Mouse (Mus musculus) naive thymus-derived CD4-positive, alpha-beta T cell, adult 5 months (primary cell): ENCODE data around the gene 4930579F01Rik. TPM values are rescaled to one million over a fixed set of nuclear protein-coding genes. Genes with fewer than 3 reads are reported as not detected.

ENCODE experiments used
- polyA plus RNA-seq: library from polyadenylated mRNA; unstranded; fragments of 100-300 nt; shearing (Covaris generic); gene quantifications from one replicate; pipeline ENCODE4 v1.2.1, GENCODE M21; 2017

The 4930579F01Rik gene
- polyA plus RNA-seq = not detected

DNA sequence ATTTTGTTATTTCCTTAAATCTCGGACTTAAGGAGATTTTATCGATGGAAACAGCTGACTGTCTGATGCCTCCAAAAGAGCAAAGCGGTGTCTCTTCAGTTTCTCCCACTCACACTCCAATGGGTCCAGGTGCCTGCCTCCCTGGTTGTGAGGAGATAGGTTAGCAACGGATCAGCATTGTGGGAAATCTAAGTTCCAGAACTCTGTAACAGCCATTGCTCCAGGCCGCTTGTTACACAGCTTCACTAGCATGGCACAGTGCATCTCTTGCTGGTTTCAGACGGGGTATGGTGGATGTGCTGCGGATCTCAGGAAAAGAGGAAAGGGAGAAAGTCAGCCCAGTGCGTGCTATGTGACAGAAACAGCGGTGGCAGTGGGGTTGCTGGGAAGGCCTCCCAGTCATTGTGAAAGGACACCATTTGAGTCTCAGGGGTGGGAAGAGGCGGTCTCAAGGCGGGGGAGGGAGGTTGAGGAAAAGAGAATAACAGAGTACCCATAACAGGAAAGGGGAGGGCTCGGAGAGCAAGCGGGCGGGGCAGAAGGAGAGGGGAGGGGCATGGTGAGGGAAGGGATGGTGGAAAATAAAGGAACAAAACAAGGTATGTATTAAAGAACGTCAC is at the start of gene 4930579F01Rik:
Gene 4930579F01Rik, minus strand, starts transcription at position 143 of the 620 bp plus-strand sequence.

DNA sequence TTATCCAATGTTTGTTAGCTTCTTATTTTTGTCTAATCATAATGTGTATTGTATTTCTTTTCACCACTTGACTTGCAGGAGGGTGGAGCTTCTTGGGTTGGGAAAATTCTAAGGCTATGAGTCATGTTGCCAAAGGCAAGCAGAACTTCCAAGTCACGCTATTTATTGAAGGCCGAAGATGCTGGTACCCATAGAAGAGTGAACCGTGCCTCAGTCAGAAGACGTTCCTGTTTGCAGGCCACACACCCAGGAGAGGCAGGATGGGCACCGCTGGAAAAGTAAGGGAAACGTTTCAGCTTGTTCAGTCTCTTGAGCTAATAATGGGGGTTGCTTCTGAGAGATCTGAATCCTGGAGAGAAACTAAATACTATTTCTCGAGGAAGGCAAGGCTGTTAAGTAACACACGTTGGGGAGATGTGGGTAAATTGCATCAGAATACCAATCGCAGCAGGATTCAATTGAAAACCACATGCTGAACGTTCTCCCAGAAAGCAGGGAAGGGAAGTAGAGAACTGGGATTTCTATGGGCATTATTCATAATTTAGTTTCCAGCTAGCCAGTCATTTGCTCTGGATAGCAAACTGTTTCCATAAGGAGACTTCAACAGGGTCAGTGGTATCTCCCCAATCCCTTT is 24.1 kb upstream of the 4930579F01Rik start, which contains the start of gene Adh7:
Gene Adh7, plus strand, starts transcription at position 130 of the 634 bp plus-strand sequence.

DNA sequence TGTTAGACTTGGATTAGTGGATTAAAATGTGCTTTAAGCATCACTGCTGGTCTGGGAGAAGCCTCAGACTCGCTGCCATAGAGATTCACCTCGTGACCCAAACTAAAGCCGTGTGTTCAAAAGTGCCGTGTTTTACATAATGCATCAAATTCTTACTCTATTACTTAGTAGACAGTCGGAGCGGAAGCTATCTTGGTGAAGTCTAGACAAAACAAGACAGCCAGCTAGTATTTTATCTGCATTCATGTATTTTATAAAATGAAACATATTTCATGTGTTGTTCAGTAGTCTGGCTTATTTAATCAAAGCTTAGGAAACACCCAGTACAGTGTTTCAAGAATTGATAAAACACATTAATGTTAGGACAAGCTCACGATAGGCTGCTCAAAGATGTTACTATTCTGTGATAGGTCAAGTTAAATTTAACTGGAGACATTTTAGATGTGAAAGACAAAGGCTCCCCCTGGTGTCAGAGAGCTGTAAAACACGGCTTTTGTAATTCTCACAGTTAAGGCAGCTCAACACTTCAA is 48.9 kb downstream of the 4930579F01Rik start, which contains the start of gene Mttp:
Gene Mttp, minus strand, starts transcription at position 327 of the 530 bp plus-strand sequence.

DNA sequence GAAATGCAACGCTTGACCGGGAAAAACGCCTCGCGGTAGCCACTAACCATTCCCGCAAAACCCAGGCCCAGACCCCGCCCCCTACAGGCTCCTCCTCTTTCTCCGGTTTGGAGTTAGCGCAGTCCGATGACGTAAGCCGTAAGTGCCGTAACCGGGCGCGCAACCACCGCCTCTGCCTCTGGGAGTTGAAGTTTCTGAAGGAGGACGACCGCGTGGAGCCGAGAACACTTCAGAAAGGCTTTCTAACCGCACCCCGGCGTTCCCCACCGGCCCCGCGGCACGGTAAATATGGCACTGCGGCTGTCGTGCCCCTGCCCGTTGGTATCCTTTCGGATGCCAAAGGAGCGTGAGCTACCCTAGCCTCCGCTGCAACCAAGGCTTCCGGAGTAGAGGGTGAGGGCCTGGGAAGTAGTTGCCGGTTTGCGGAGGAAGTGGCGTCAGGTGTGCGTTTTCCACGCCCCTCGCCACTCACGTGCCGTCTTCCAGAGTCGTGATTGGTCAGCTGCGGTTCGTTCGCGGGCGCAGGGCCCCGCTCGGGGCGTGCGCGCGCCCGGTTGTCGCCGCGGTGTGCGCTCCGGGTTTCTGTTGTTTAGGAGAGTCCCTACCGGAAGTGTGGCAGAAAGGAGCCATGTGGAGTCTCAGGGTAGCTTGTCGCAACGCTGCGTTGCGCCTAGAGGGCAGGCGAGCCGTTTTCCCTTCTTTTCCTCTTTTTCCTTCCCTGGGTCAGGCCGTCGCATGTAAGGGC is 50.1 kb downstream of the 4930579F01Rik start, which contains the start of gene Trmt10a:
Gene Trmt10a, plus strand, starts transcription at position 134 of the 745 bp plus-strand sequence.

Other genes starting within 250 kb of the 4930579F01Rik start
- gene Dapp1, start 212.3 kb downstream of the 4930579F01Rik start, polyA plus RNA-seq = 70.9 TPM
- not detected for gene 1110002E22Rik, start 128.8 kb downstream of the 4930579F01Rik start, polyA plus RNA-seq
- gene Gm5105, start 126.4 kb downstream of the 4930579F01Rik start, polyA plus RNA-seq = not detected
- gene Trmt10a, start 50.4 kb downstream of the 4930579F01Rik start, polyA plus RNA-seq = 7.0 TPM
- gene Mttp, start 48.9 kb downstream of the 4930579F01Rik start, polyA plus RNA-seq = 6.5 TPM
- not detected for gene Adh7, start 23.9 kb upstream of the 4930579F01Rik start, polyA plus RNA-seq
- gene Adh1, start 67.2 kb upstream of the 4930579F01Rik start, polyA plus RNA-seq = 19.3 TPM
- gene Adh6a, start 119.5 kb upstream of the 4930579F01Rik start, polyA plus RNA-seq = not detected
- gene Adh6b, start 147.9 kb upstream of the 4930579F01Rik start, polyA plus RNA-seq = not detected
- gene Adh4, start 221.6 kb upstream of the 4930579F01Rik start, polyA plus RNA-seq = not detected
- 117 TPM for gene Adh5, start 249.3 kb upstream of the 4930579F01Rik start, polyA plus RNA-seq